Mouse (Mus musculus) hindbrain, embryonic 11.5 days (tissue): ENCODE results near the gene Cabp4. TPM values are rescaled to one million over a fixed set of nuclear protein-coding genes. Genes with fewer than 3 reads are reported as not detected.

Source experiments
- ATAC-seq: fragments of 200-750 bp; cut with Nextera tagmentation; 2 replicates; pipeline ENCODE4 v1.8.0; 2017; ENCODE audit warnings: mild to moderate bottlenecking, moderate TSS enrichment, moderate library complexity; ENCODE audit not compliant: low FRiP score
- DNase-seq: peaks from one replicate; pipeline ENCODE4 v3.0.0-alpha.2; 2015; ENCODE audit warnings: low spot score
- H3K27ac ChIP-seq: fragments of 300-500 bp; sonication (generic); 2 replicates; pipeline ENCODE4 v1.5.1; 2014; ENCODE audit warnings: mild to moderate bottlenecking, low read depth, low read length
- H3K27me3 ChIP-seq: fragments of 300-500 bp; sonication (generic); 2 replicates; pipeline ENCODE4 v1.6.1; 2014; ENCODE audit warnings: mild to moderate bottlenecking, low read length, moderate library complexity, mixed read lengths; ENCODE audit not compliant: control insufficient read depth, insufficient read depth
- H3K36me3 ChIP-seq: fragments of 300-500 bp; sonication (generic); 2 replicates; pipeline ENCODE4 v1.6.1; 2014; ENCODE audit warnings: mild to moderate bottlenecking, low read length, moderate library complexity, mixed read lengths; ENCODE audit not compliant: control insufficient read depth, insufficient read depth
- H3K4me1 ChIP-seq: fragments of 300-500 bp; sonication (generic); replicated peaks from 2 replicates; pipeline ENCODE4 v1.6.1; 2014; ENCODE audit warnings: low read length, mixed read lengths; ENCODE audit not compliant: control insufficient read depth, insufficient read depth
- H3K4me2 ChIP-seq: fragments of 300-500 bp; sonication (generic); replicated peaks from 2 replicates; pipeline ENCODE4 v1.6.1; 2014; ENCODE audit warnings: mild to moderate bottlenecking, low read depth, low read length
- H3K4me3 ChIP-seq: fragments of 300-500 bp; sonication (generic); 2 replicates; pipeline ENCODE4 v1.5.1; 2014; ENCODE audit warnings: low read depth, low read length
- H3K9ac ChIP-seq: fragments of 300-500 bp; sonication (generic); 2 replicates; pipeline ENCODE4 v1.6.1; 2014; ENCODE audit warnings: low read depth, low read length
- H3K9me3 ChIP-seq: fragments of 300-500 bp; sonication (generic); 2 replicates; pipeline ENCODE4 v1.6.1; 2016; ENCODE audit warnings: low read length; ENCODE audit not compliant: control insufficient read depth
- WGBS: fragments of 180-500 bp; shearing (Covaris S2); extraction: QIAGEN DNeasy Blood & Tissue Kit; methylation state at CpG from one replicate; pipeline ENCODE4 v1.1.7; 2014; 5-methylcytosine and 5-hydroxymethylcytosine counted together
- polyA plus RNA-seq: library from polyadenylated mRNA; unstranded; fragments of >200 nt; fragmentation: Nextera tagmentation; extraction: Ambion mirVana; gene quantifications from 2 replicates; pipeline ENCODE4 v1.2.1, GENCODE M21; 2014

Gene Cabp4
- polyA plus RNA-seq, 1 experiment from 2014 or later = not detected

DNA sequence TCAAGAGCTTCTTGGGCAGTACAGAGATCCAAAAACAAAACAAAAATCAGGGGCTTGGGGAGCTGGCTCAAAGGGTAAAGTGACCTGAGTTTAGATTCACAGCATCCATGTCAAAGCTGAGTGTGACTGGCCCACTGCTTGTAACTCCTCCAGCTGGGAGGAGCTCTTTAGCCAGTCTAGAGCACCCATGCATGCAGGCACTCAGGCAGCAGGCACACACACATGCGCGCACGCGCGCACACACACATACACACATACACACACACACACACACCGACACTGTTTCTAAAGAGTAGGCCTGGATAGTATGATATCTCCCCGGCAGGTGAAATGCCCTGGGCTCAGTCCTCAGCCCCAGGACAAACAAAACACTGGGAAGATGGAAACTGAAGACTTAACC is 26.8 kb downstream of the Cabp4 start:
- DNase-seq (no peak), ATAC-seq (no peak)
- 0 out of 2 replicates have a peak, but pooled peaks cover 2% of the 10 kb centered on the region for H3K36me3 ChIP-seq
- no peak overlapping the region for H3K9ac ChIP-seq
- H3K4me3 ChIP-seq = no peak overlapping the region
- H3K27me3 ChIP-seq = no peaks in the 10 kb centered on the region
- no peaks in the 10 kb centered on the region for H3K9me3 ChIP-seq
- WGBS = 97% methylated on average over 7 of the region's 7 CpGs
- H3K27ac ChIP-seq = no peak overlapping the region
- 0 out of 2 replicates have a peak, but pooled peaks cover 3% of the 10 kb centered on the region for H3K4me1 ChIP-seq
- H3K4me2 ChIP-seq = no peak overlapping the region

DNA sequence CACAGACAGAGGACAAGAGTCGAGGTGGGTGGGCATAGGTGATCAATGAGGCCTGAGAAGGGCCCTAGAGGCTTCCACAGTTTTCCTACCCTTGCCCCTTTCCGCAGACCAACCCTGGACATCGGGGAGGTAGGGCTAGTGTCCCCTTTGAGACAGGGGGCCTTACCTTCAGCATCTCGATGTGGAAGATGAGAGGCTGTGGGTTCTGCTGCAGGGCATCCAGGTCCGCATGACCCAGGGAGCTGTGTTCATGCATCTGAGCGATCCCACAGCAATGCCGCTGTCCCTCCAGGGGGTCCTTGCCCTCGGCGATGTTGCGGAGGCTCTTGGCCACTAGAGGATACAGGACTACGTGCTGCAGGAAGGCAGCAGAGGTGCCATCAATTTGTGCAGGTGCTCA is 28.0 kb downstream of the Cabp4 start:
- H3K4me2 ChIP-seq = no peak overlapping the region
- 0 out of 2 replicates have a peak, but pooled peaks cover 3% of the 10 kb centered on the region for H3K4me1 ChIP-seq
- H3K9ac ChIP-seq = no peak overlapping the region
- 0 out of 2 replicates have a peak, but pooled peaks cover 2% of the 10 kb centered on the region for H3K36me3 ChIP-seq
- H3K27me3 ChIP-seq = no peaks in the 10 kb centered on the region
- WGBS = 88% methylated on average over 11 of the region's 11 CpGs
- no peaks in the 10 kb centered on the region for H3K9me3 ChIP-seq
- DNase-seq = no peak
- no peak for ATAC-seq
- H3K27ac ChIP-seq = no peak overlapping the region
- no peak overlapping the region for H3K4me3 ChIP-seq

DNA sequence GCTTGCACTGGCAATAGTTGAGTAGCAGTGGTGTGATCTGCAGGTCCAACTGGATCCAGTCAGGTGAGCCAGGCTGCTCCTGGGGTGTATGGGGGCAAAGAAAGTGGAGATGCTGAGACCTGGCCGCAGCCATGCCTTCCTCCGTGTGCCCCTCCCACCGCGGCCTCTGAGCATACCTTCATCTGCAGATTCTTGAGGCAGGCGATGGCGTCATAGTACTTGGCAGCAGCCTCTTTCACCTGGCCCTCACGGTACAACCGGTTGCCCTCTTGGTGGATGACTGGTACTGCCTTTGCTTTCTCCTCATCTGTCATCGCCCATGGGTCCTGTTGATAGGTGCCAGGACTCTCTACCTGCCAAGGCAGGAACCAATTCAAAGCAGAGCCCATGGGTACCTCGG is 28.7 kb downstream of the Cabp4 start:
- H3K36me3 ChIP-seq = 0 out of 2 replicates have a peak, but pooled peaks cover 2% of the 10 kb centered on the region

GRCm38 (mm10) chr19:4114551-4114950 is 29.3 kb downstream of the Cabp4 start:
- no peak for DNase-seq
- no peak overlapping the region for H3K4me3 ChIP-seq

More for the DNA sequence above, 28.7 kb downstream of the Cabp4 start:
- Histone ChIP-seq H3K27ac (no peak overlapping the region), H3K9ac (no peak overlapping the region), H3K9me3 (no peaks in the 10 kb centered on the region), H3K27me3 (no peaks in the 10 kb centered on the region), H3K4me3 (no peak overlapping the region), H3K4me1 (no peaks in the 10 kb centered on the region), H3K4me2 (no peak overlapping the region)
- 97% methylated on average over 10 of the region's 10 CpGs for WGBS
- DNase-seq (no peak), ATAC-seq (no peak)

DNA sequence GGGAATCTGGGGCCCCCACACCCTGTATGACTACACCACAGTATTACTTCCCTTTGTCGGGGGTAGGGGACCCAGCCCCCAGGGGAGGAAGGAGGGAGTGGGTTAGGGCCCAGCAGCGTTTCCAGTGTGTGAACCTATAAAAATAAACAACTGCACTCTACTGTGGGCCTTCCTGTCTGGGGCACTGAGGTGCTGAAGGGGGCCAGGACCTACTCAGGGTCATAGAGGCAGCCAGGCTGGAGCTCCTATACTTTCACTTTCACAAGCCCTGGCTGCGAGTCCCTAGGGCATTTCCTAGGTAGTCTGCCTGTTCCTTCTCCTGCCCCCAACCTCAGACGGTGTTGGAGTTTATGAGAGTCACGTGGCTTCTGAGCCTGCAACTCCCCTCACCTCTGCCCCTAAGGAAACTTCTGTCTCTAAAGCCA is 30.0 kb downstream of the Cabp4 start:
- H3K27ac ChIP-seq = no peak overlapping the region
- no peak overlapping the region for H3K9ac ChIP-seq
- H3K36me3 ChIP-seq = 0 out of 2 replicates have a peak, but pooled peaks cover 2% of the 10 kb centered on the region
- no peak overlapping the region for H3K4me3 ChIP-seq
- 62% methylated on average over 5 of the region's 5 CpGs for WGBS
- no peaks in the 10 kb centered on the region for H3K4me1 ChIP-seq
- no peaks in the 10 kb centered on the region for H3K9me3 ChIP-seq
- no peaks in the 10 kb centered on the region for H3K27me3 ChIP-seq
- no peak for ATAC-seq
- no peak for DNase-seq
- H3K4me2 ChIP-seq = no peak overlapping the region

More at GRCm38 (mm10) chr19:4114551-4114950, 29.3 kb downstream of the Cabp4 start:
- H3K9me3 ChIP-seq = no peaks in the 10 kb centered on the region
- no peaks in the 10 kb centered on the region for H3K4me1 ChIP-seq
- 92% methylated on average over 10 of the region's 10 CpGs for WGBS
- no peak for ATAC-seq
- 0 out of 2 replicates have a peak, but pooled peaks cover 2% of the 10 kb centered on the region for H3K36me3 ChIP-seq
- no peak overlapping the region for H3K4me2 ChIP-seq
- no peak overlapping the region for H3K9ac ChIP-seq
- no peaks in the 10 kb centered on the region for H3K27me3 ChIP-seq
- no peak overlapping the region for H3K27ac ChIP-seq

GRCm38 (mm10) chr19:4113186-4113805 is 30.5 kb downstream of the Cabp4 start:
- H3K4me3 ChIP-seq = no peak overlapping the region
- no peaks in the 10 kb centered on the region for H3K9me3 ChIP-seq
- H3K27ac ChIP-seq = no peak overlapping the region
- ATAC-seq (no peak), DNase-seq (no peak)
- WGBS = 88% methylated on average over 13 of the region's 13 CpGs
- no peaks in the 10 kb centered on the region for H3K27me3 ChIP-seq
- no peak overlapping the region for H3K4me2 ChIP-seq
- 0 out of 2 replicates have a peak, but pooled peaks cover 2% of the 10 kb centered on the region for H3K36me3 ChIP-seq
- no peaks in the 10 kb centered on the region for H3K4me1 ChIP-seq
- H3K9ac ChIP-seq = no peak overlapping the region

DNA sequence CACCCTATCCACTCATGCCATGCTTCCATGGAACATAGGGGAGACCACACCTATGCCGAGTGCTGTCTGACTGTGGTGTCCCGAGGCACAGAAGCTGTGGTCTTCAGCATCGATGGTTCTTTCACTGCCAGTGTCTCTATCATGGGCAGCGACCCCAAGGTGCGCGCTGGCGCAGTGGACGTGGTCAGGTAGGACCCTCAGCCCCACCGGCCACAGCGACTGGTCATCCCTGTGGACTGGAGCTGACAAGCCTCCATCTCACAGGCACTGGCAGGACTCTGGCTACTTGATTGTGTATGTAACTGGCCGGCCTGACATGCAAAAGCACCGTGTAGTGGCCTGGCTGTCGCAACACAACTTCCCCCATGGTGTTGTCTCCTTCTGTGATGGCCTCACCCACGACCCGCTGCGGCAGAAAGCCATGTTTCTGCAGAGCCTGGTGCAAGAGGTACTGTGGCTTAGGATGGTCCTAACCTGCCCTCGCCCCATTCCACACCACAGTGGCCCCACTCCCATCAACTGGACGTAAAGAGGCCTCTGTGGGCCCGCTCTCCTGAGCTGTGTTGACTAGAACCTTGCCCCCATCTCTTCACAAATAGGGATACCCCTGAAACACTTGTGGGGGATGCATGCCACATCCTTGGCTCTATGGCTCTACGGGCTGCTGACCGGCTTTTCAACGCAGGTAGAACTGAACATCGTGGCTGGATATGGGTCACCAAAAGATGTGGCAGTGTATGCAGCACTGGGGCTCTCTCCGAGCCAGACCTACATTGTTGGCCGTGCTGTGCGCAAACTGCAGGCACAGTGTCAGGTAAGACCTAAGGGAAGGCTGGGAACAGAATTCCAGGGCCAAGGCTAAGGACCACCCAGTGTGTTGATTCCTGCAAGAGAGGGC is 31.5 kb downstream of the Cabp4 start:
- Histone ChIP-seq H3K4me3 (no peak overlapping the region), H3K27ac (no peak overlapping the region), H3K9me3 (no peaks in the 10 kb centered on the region), H3K36me3 (0 out of 2 replicates have a peak, but pooled peaks cover 2% of the 10 kb centered on the region), H3K27me3 (no peaks in the 10 kb centered on the region), H3K4me2 (no peak overlapping the region), H3K9ac (no peak overlapping the region), H3K4me1 (no peaks in the 10 kb centered on the region)
- WGBS = 92% methylated on average over 26 of the region's 26 CpGs
- DNase-seq = no peak
- no peak for ATAC-seq

DNA sequence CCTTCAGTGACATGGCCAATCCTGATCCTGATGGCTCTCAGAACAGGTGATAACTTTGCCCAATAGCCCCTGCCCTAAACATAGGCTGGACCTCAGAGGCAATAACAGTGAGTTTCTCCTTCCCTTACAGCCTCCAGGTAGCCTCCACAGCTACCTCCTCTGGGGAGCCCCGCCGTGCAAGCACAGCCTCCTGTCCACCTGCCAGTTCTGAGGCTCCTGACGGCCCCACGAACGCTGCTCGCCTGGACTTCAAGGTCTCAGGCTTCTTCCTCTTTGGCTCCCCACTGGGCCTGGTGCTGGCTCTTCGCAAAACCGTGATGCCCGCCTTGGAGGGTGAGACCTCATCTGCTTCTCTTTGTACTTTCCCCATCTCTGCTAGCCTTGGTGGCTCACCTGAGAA is 35.3 kb downstream of the Cabp4 start:
- no peaks in the 10 kb centered on the region for H3K27me3 ChIP-seq
- H3K9ac ChIP-seq = no peak overlapping the region
- H3K4me1 ChIP-seq = no peaks in the 10 kb centered on the region
- WGBS = 84% methylated on average over 9 of the region's 9 CpGs
- H3K4me3 ChIP-seq = no peak overlapping the region
- no peaks in the 10 kb centered on the region for H3K9me3 ChIP-seq
- H3K36me3 ChIP-seq = no peaks in the 10 kb centered on the region
- ATAC-seq (no peak), DNase-seq (no peak)
- no peak overlapping the region for H3K4me2 ChIP-seq
- no peak overlapping the region for H3K27ac ChIP-seq
